17 mouse cellular contexts compared by ENCODE assay signal in genomic region chr17:28706697-28707096, GRCm38 (mm10). TPM values are rescaled to one million over a fixed set of nuclear protein-coding genes. Genes with fewer than 3 reads are reported as not detected.
DNase-seq lines count a peak whose midpoint lies in the region; TF ChIP-seq lines count a peak whose summit lies in the region.
"Had no signal": no experiment of that assay in that cellular context is flagged by ENCODE, and none has a peak within 500 bp of the region (broad histone marks: within the 10 kb centered on the region; RNA-seq: fewer than 3 reads in every experiment).

No protein-coding gene starts in this region.

- H3K4me3 ChIP-seq in layer of hippocampus, adult 2 months = no peak overlapping the region
- H3K4me3 ChIP-seq: limb, embryonic 12.5 days had no signal

- DNase-seq in adrenal gland, adult 2 months = peak; percentile 12
- DNase-seq in adrenal gland, adult 8-10 months = no peak
- no peak for DNase-seq in layer of hippocampus, adult 2 months (ENCODE audit: low spot score in 2 of 2)
- no peak for DNase-seq in layer of hippocampus, postnatal 14 days (ENCODE audit: low spot score in 2 of 2)
- DNase-seq in retina, postnatal 1 day = peak; percentile 31
- DNase-seq in retina, embryonic 14.5 days (ENCODE audit: low spot score) = no peak
- no peak for DNase-seq in left cerebral cortex, postnatal 25 days (ENCODE audit: low spot score in 2 of 2)
- no peak for DNase-seq in MN1 (ENCODE audit: low spot score)
- DNase-seq: cerebellum, adult 9-11 months; heart, postnatal 10 days; kidney, adult 9 months; layer of hippocampus, adult 9-11 months; lung, postnatal 4 days; right cerebral cortex, postnatal 4 days; thymus, adult 2 months had no signal

- intact Hi-C loops in left cerebral cortex, postnatal 25 days (cut with DNase I) = no loop called here

- H3K27ac ChIP-seq in layer of hippocampus, adult 2 months = peak overlapping the region; percentile 28; the same call in 1 of the 2 replicates
- H3K27ac ChIP-seq: limb, embryonic 12.5 days had no signal

- no peak for TF ChIP-seq CTCF in layer of hippocampus, adult 2 months (conservative IDR thresholded peaks at IDR 0.05)

RNA-seq across cellular contexts. Expression of gene Mapk14, which starts 15.6 kb away (rescaled TPM):
- total RNA-seq in adrenal gland, adult 2 months (2021) = 10 to 100 TPM; 74.4 to 85.2 TPM
- 52.9 and 65.3 TPM in 2 replicates for polyA plus RNA-seq in adrenal gland, adult 2 months (2012; rRNA removed)
- 10 to 100 TPM; 71.9 to 99.0 (median 78.8) TPM for total RNA-seq in adrenal gland, adult 8-10 months (2022)
- total RNA-seq in layer of hippocampus, adult 2 months (2021) = 10 to 100 TPM; 70.6 to 82.7 TPM
- 10 to 100 TPM; 66.5 to 68.1 TPM for total RNA-seq in layer of hippocampus, postnatal 14 days (2021)
- 10 to 100 TPM; 91.8 to 92.8 TPM for total RNA-seq in left cerebral cortex, postnatal 25 days (2021)

RNA-seq across cellular contexts. Expression of gene Slc26a8, which starts 16.7 kb away (rescaled TPM):
- 1 to 10 TPM; 1.2 to 1.3 TPM for total RNA-seq in adrenal gland, adult 2 months (2021)
- polyA plus RNA-seq in adrenal gland, adult 2 months (2012; rRNA removed) = 1.1 TPM in 2 replicates
- 1 to 10 TPM; 1.4 to 3.1 (median 2.5) TPM for total RNA-seq in adrenal gland, adult 8-10 months (2022)
- 1 to 10 TPM; 6.3 to 6.9 TPM for total RNA-seq in layer of hippocampus, adult 2 months (2021)
- total RNA-seq in layer of hippocampus, postnatal 14 days (2021) = 1 to 10 TPM; 9.0 TPM
- 1 to 10 TPM; 6.6 to 8.0 TPM for total RNA-seq in left cerebral cortex, postnatal 25 days (2021)

RNA-seq across cellular contexts. Expression of gene AC170998.1, which starts 19.2 kb away (rescaled TPM):
- 1 to 10 TPM in 1 of 2 experiments, not detected in 1; 1.7 TPM for total RNA-seq in adrenal gland, adult 2 months (2021)
- 0.31 and 0.40 TPM in 2 replicates for polyA plus RNA-seq in adrenal gland, adult 2 months (2012; rRNA removed)
- 1 to 10 TPM in 3 of 4 experiments, under 1 TPM in 1; 0.58 to 3.7 (median 2.1) TPM for total RNA-seq in adrenal gland, adult 8-10 months (2022)
- 1 to 10 TPM; 2.7 to 5.5 TPM for total RNA-seq in layer of hippocampus, adult 2 months (2021)
- 1 to 10 TPM; 1.4 to 2.3 TPM for total RNA-seq in layer of hippocampus, postnatal 14 days (2021)
- total RNA-seq in left cerebral cortex, postnatal 25 days (2021) = 1 to 10 TPM; 2.2 to 3.6 TPM
- polyA plus RNA-seq: G1E had no signal

Comparison
In these comparisons a context has a peak if more than half of its experiments do, and no peak if none do; other contexts are left out.
1. DNase-seq: peak in adrenal gland, adult 2 months (single experiment) and retina, postnatal 1 day (single experiment); none in adrenal gland, adult 8-10 months (single experiment), layer of hippocampus, adult 2 months (0 of 2), layer of hippocampus, postnatal 14 days (0 of 2), retina, embryonic 14.5 days (single experiment), left cerebral cortex, postnatal 25 days (0 of 2) and MN1 (single experiment).